Comparison of ENCODE assay signal across 21 mouse cellular contexts in genomic region chr16:31329668-31330067, GRCm38 (mm10). TPM values are rescaled to one million over a fixed set of nuclear protein-coding genes. Genes with fewer than 3 reads are reported as not detected.
DNase-seq lines count a peak whose midpoint lies in the region; ATAC-seq and TF ChIP-seq lines count a peak whose summit lies in the region.
"Had no signal": no experiment of that assay in that cellular context is flagged by ENCODE, and none has a peak within 500 bp of the region (broad histone marks: within the 10 kb centered on the region; RNA-seq: fewer than 3 reads in every experiment).

No protein-coding gene starts in this region.

- H3K36me3 ChIP-seq in heart, postnatal 0 days (replicated peaks; ENCODE audit: control insufficient read depth, insufficient read depth, low read length) = no peaks in the 10 kb centered on the region
- H3K36me3 ChIP-seq in heart, embryonic 12.5 days = no peaks in the 10 kb centered on the region
- H3K36me3 ChIP-seq in midbrain, embryonic 11.5 days (ENCODE audit: control insufficient read depth, insufficient read depth, low read length) = no peaks in the 10 kb centered on the region
- no peaks in the 10 kb centered on the region for H3K36me3 ChIP-seq in midbrain, postnatal 0 days (ENCODE audit: insufficient read depth, low read length)
- H3K36me3 ChIP-seq: forebrain, embryonic 15.5 days; hindbrain, embryonic 10.5 days; intestine, embryonic 15.5 days had no signal

- no peak for TF ChIP-seq CTCF in gastrocnemius, adult 2 months (IDR thresholded peaks at IDR 0.05)
- no peak for TF ChIP-seq CTCF in heart, postnatal 0 days (IDR thresholded peaks at IDR 0.05; ENCODE audit: low read depth)
- TF ChIP-seq CTCF in midbrain, postnatal 0 days (IDR thresholded peaks at IDR 0.05) = no peak

- TF ChIP-seq EP300 in heart, postnatal 0 days (IDR thresholded peaks at IDR 0.05; ENCODE audit: low read depth) = no peak

- H3K9me3 ChIP-seq in heart, postnatal 0 days (replicated peaks; ENCODE audit: control insufficient read depth, low read length) = no peaks in the 10 kb centered on the region
- H3K9me3 ChIP-seq in heart, embryonic 12.5 days (replicated peaks) = no peaks in the 10 kb centered on the region
- H3K9me3 ChIP-seq in midbrain, embryonic 11.5 days (ENCODE audit: control insufficient read depth, low read length) = no peaks in the 10 kb centered on the region
- H3K9me3 ChIP-seq in midbrain, postnatal 0 days (ENCODE audit: low read length) = no peaks in the 10 kb centered on the region
- H3K9me3 ChIP-seq: forebrain, embryonic 15.5 days; hindbrain, embryonic 10.5 days; intestine, embryonic 15.5 days had no signal

- H3K9ac ChIP-seq in heart, postnatal 0 days (replicated peaks; ENCODE audit: low read depth, low read length) = no peak overlapping the region
- H3K9ac ChIP-seq in heart, embryonic 12.5 days = no peak overlapping the region
- H3K9ac ChIP-seq in midbrain, embryonic 11.5 days (ENCODE audit: low read length) = no peak overlapping the region
- H3K9ac ChIP-seq in midbrain, postnatal 0 days (replicated peaks; ENCODE audit: low read length, poor library complexity, severe bottlenecking) = no peak overlapping the region
- H3K9ac ChIP-seq: forebrain, embryonic 15.5 days; hindbrain, embryonic 14.5 days; intestine, embryonic 15.5 days had no signal

- no peak overlapping the region for H3K4me3 ChIP-seq in gastrocnemius, adult 2 months
- H3K4me3 ChIP-seq in heart, postnatal 0 days (ENCODE audit: low read depth, low read length) = no peak overlapping the region
- H3K4me3 ChIP-seq in heart, embryonic 12.5 days = no peak overlapping the region
- H3K4me3 ChIP-seq in midbrain, embryonic 11.5 days (ENCODE audit: low read depth, low read length) = no peak overlapping the region
- no peak overlapping the region for H3K4me3 ChIP-seq in midbrain, postnatal 0 days (ENCODE audit: low read depth, low read length)
- H3K4me3 ChIP-seq: forebrain, embryonic 15.5 days; hindbrain, embryonic 10.5 days; intestine, embryonic 15.5 days had no signal

- DNase-seq in gastrocnemius, adult 2 months = no peak
- DNase-seq in gastrocnemius, postnatal 36 days = no peak
- no peak for DNase-seq in heart, postnatal 0 days (ENCODE audit: low spot score)
- DNase-seq in midbrain, embryonic 11.5 days (ENCODE audit: low spot score, missing footprints) = peak; percentile 21
- no peak for DNase-seq in midbrain, postnatal 0 days (ENCODE audit: low spot score)
- DNase-seq: adrenal gland, adult 2 months; adrenal gland, postnatal 25 days; cerebellum, adult 2 months; cerebellum, postnatal 10 days; gastrocnemius, postnatal 14 days had no signal

- no peaks in the 10 kb centered on the region for H3K27me3 ChIP-seq in heart, postnatal 0 days (ENCODE audit: control insufficient read depth, insufficient read depth, low read length)
- no peaks in the 10 kb centered on the region for H3K27me3 ChIP-seq in heart, embryonic 12.5 days (replicated peaks)
- no peaks in the 10 kb centered on the region for H3K27me3 ChIP-seq in midbrain, embryonic 11.5 days (ENCODE audit: control insufficient read depth, insufficient read depth, low read length)
- H3K27me3 ChIP-seq in midbrain, postnatal 0 days (ENCODE audit: insufficient read depth, low read length) = no peaks in the 10 kb centered on the region
- H3K27me3 ChIP-seq: forebrain, embryonic 15.5 days; intestine, embryonic 15.5 days; Patski had no signal

- no peaks in the 10 kb centered on the region for H3K4me1 ChIP-seq in heart, postnatal 0 days (ENCODE audit: control insufficient read depth, insufficient read depth)
- H3K4me1 ChIP-seq in heart, embryonic 12.5 days (replicated peaks) = peaks cover 7% of the 10 kb centered on the region; the same call in 1 of the 2 replicates
- H3K4me1 ChIP-seq in midbrain, embryonic 11.5 days (ENCODE audit: control insufficient read depth, insufficient read depth, low read length) = no peaks in the 10 kb centered on the region
- H3K4me1 ChIP-seq in midbrain, postnatal 0 days (ENCODE audit: insufficient read depth, low read length) = no peaks in the 10 kb centered on the region
- H3K4me1 ChIP-seq: forebrain, embryonic 15.5 days had no signal

- 40% methylated on average over 2 of the region's 2 CpGs for WGBS in heart, postnatal 0 days
- WGBS in heart, embryonic 12.5 days = 51% methylated on average over 2 of the region's 2 CpGs
- WGBS in midbrain, embryonic 11.5 days = 69% methylated on average over 2 of the region's 2 CpGs
- 53% methylated on average over 2 of the region's 2 CpGs for WGBS in midbrain, postnatal 0 days

- H3K4me2 ChIP-seq in heart, postnatal 0 days (ENCODE audit: low read depth, low read length) = no peak overlapping the region
- H3K4me2 ChIP-seq in heart, embryonic 12.5 days = no peak overlapping the region
- H3K4me2 ChIP-seq in midbrain, embryonic 11.5 days = no peak overlapping the region
- no peak overlapping the region for H3K4me2 ChIP-seq in midbrain, postnatal 0 days (ENCODE audit: low read depth, low read length, poor library complexity, severe bottlenecking)
- H3K4me2 ChIP-seq: forebrain, embryonic 15.5 days; heart, embryonic 11.5 days; hindbrain, embryonic 14.5 days; intestine, embryonic 15.5 days had no signal

- intact Hi-C loops in gastrocnemius, adult 2 months (cut with DNase I) = loop anchor here (5.0 kb wide), 1 partner anchor 52 kb away; the partner anchor contains the start of gene Ppp1r2
- intact Hi-C loops in gastrocnemius, postnatal 36 days (cut with DNase I) = loop anchor here (1.0 kb wide), 1 partner anchor 48 kb away; no protein-coding TSS in a partner anchor

- ATAC-seq in heart, postnatal 0 days (ENCODE audit: insufficient read depth, low read depth) = no peak
- ATAC-seq in heart, embryonic 12.5 days (ENCODE audit: insufficient number of reproducible peaks, low FRiP score) = no peak
- ATAC-seq in midbrain, embryonic 11.5 days (ENCODE audit: low FRiP score) = no peak
- no peak for ATAC-seq in midbrain, postnatal 0 days (ENCODE audit: low FRiP score)
- ATAC-seq in monocyte, adult 5-6 weeks (replicated peaks; ENCODE audit: insufficient number of reproducible peaks, low FRiP score, low TSS enrichment, poor library complexity, severe bottlenecking) = no peak
- ATAC-seq: activated CD4-positive, CD25-positive, alpha-beta regulatory T cell, adult 4 months; forebrain, embryonic 15.5 days; intestine, embryonic 15.5 days; Patski had no signal

- peak overlapping the region; percentile 72; the same call in 1 of the 2 replicates for H3K27ac ChIP-seq in gastrocnemius, adult 2 months
- H3K27ac ChIP-seq in heart, postnatal 0 days (ENCODE audit: low read depth) = peak overlapping the region; percentile 34; the same call in 1 of the 2 replicates
- no peak overlapping the region for H3K27ac ChIP-seq in heart, embryonic 12.5 days (ENCODE audit: poor library complexity, severe bottlenecking)
- no peak overlapping the region for H3K27ac ChIP-seq in midbrain, embryonic 11.5 days (ENCODE audit: low read depth, low read length)
- no peak overlapping the region for H3K27ac ChIP-seq in midbrain, postnatal 0 days (ENCODE audit: low read depth, low read length)
- H3K27ac ChIP-seq: forebrain, embryonic 15.5 days; hindbrain, embryonic 10.5 days; hindbrain, embryonic 14.5 days; intestine, embryonic 15.5 days had no signal

RNA-seq across cellular contexts. Expression of gene Apod, which starts 15.1 kb away (rescaled TPM):
- total RNA-seq in gastrocnemius, adult 2 months (2021) = 10 to 100 TPM; 34.3 to 42.6 TPM
- 10 to 100 TPM; 15.5 to 31.3 TPM for total RNA-seq in gastrocnemius, postnatal 36 days (2021)
- not detected in 2 replicates for total RNA-seq in heart, postnatal 0 days (2014; rRNA removed; ENCODE audit: low replicate concordance)
- 0.51 and 0.75 TPM in 2 replicates for polyA plus RNA-seq in heart, postnatal 0 days (2015; fragmentation: Nextera tagmentation; extraction: Ambion mirVana)
- 0.27 TPM in 1 of 2 replicates, not detected in the other for polyA plus RNA-seq in heart, embryonic 12.5 days (2016; fragmentation: Nextera tagmentation; extraction: Ambion mirVana)
- polyA plus RNA-seq in midbrain, embryonic 11.5 days (2014; fragmentation: Nextera tagmentation; extraction: Ambion mirVana) = 49.9 and 55.1 TPM in 2 replicates
- 79.0 and 97.3 TPM in 2 replicates for total RNA-seq in midbrain, postnatal 0 days (2014; rRNA removed)
- 226 and 252 TPM in 2 replicates for polyA plus RNA-seq in midbrain, postnatal 0 days (2015; fragmentation: Nextera tagmentation; extraction: Ambion mirVana)
- total RNA-seq in monocyte, adult 5-6 weeks (2017) = not detected in 3 replicates
- total RNA-seq: granulocyte monocyte progenitor cell, adult 5-6 weeks; MEL had no signal
- polyA plus RNA-seq: activated CD4-positive, CD25-positive, alpha-beta regulatory T cell, adult 4 months; heart, embryonic 11.5 days; Patski had no signal

RNA-seq across cellular contexts. Expression of gene Ppp1r2, which starts 54.6 kb away (rescaled TPM):
- 10 to 100 TPM; 78.9 to 89.0 TPM for total RNA-seq in gastrocnemius, adult 2 months (2021)
- total RNA-seq in gastrocnemius, postnatal 36 days (2021) = 10 to 100 TPM; 68.7 to 77.1 TPM
- total RNA-seq in heart, postnatal 0 days (2014; rRNA removed; ENCODE audit: low replicate concordance) = 83.5 and 87.1 TPM in 2 replicates
- 114 and 125 TPM in 2 replicates for polyA plus RNA-seq in heart, postnatal 0 days (2015; fragmentation: Nextera tagmentation; extraction: Ambion mirVana)
- 97.2 and 103 TPM in 2 replicates for polyA plus RNA-seq in heart, embryonic 12.5 days (2016; fragmentation: Nextera tagmentation; extraction: Ambion mirVana)
- polyA plus RNA-seq in midbrain, embryonic 11.5 days (2014; fragmentation: Nextera tagmentation; extraction: Ambion mirVana) = 109 and 114 TPM in 2 replicates
- total RNA-seq in midbrain, postnatal 0 days (2014; rRNA removed) = 63.2 and 73.3 TPM in 2 replicates
- polyA plus RNA-seq in midbrain, postnatal 0 days (2015; fragmentation: Nextera tagmentation; extraction: Ambion mirVana) = 98.8 and 101 TPM in 2 replicates
- 79.6 to 110 TPM (median 91.3 TPM) in 3 replicates for total RNA-seq in monocyte, adult 5-6 weeks (2017)

Comparison
In these comparisons a context has a peak if more than half of its experiments do, and no peak if none do; other contexts are left out.
1. H3K27ac ChIP-seq: peak in gastrocnemius, adult 2 months (single experiment) and heart, postnatal 0 days (single experiment); none in heart, embryonic 12.5 days (single experiment), midbrain, embryonic 11.5 days (single experiment) and midbrain, postnatal 0 days (single experiment).
2. RNA of gene Apod, which starts 15.1 kb away (total RNA-seq): 79.0 to 97.3 TPM in midbrain, postnatal 0 days, 34.3 to 42.6 TPM in gastrocnemius, adult 2 months and 15.5 to 31.3 TPM in gastrocnemius, postnatal 36 days; not detected in heart, postnatal 0 days and not detected in monocyte, adult 5-6 weeks; every median in the first group is over 10 times any median in the second.